Mouse (Mus musculus) thymus, postnatal 14 days (tissue): ENCODE measurements at regions not wholly inside any gene's neighbourhood (a gene's known extent, or its start where the extent isn't known, plus 50 kb on each side); places are given as distances from the start of the nearest gene placed in this dataset.
A peak's percentile ranks its signal among the peaks of the same experiment; 100 is the strongest.
"Not testable (repeated sequence)": the region's sequence is repeated elsewhere in the genome, so short reads cannot be mapped to it uniquely, and the experiment has no call there.

ENCODE experiments used
- DNase-seq: peaks from one replicate; pipeline ENCODE4 v3.0.0; 2021

DNA sequence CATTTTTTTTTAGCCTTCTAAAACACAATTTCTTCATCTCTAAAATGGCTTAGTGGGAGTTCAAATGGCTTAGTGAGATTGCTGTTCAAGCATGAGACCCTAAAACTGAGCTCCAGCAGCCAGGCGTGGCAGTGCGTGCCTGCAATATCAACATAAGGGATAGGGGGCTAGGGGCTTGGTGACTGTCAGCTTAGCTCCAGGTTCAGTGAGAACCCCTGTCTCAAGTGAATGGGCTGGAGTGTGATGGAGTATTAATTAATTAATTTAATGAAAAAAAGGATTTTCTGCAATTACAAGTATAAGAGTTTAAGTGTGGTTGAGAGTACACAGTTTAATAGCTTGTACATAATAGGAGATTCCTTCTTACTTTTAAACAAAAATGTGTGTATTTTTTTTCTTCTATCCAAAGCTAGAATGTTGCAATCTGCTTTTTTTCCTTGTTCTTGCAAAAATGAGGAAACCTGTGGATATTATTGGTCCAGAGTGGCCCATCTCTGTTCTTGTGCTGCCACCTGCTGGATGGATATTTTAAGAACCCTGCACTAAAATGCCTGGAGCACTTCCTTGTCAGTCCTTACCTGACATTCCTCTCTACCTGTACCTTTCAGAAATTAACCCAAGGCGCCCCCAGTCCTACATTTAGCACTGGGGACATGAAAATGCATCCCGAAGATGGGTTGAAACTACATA lies 54.0 kb upstream of the Usp47 start:
- peak; percentile 35 for DNase-seq

DNA sequence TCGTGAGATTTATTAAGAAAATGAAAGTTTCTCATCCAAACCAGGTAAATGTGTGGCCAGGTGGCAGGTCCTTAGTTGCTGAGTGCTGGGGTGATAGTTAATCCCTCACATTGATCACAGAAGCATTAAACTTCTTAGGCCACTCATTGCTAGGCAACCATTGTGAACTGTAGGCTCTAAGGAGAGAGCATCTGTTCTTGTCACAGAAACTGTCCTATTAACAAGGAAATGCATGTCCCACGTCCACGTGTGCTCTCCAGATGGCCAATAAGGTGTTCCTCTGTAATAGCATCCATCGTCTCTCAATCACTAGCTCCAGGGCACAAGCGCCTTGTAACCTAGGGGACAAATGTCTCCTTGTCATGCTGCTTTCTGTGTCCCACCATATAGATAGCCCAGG lies 55.0 kb upstream of the Usp47 start:
- DNase-seq: no peak

DNA sequence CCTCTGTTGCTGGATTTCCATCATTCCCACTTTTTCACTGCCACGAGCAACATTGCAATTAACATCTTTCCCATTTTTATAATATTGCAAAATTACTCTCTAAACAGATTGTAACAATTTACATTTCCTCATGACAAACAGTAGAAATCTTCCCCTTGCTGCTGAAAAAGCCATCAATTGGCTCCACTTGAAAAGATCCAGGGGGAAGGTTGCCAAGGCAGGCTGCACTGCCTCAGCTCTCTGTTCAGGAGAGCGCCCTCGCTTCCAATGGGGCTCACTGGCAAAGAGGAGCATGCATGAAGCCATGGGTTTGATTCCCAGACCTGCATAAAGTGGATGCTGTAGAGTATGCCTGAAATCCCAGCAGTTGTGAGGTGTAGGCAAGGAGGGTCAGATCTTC lies 56.6 kb upstream of the Usp47 start:
- no peak for DNase-seq

DNA sequence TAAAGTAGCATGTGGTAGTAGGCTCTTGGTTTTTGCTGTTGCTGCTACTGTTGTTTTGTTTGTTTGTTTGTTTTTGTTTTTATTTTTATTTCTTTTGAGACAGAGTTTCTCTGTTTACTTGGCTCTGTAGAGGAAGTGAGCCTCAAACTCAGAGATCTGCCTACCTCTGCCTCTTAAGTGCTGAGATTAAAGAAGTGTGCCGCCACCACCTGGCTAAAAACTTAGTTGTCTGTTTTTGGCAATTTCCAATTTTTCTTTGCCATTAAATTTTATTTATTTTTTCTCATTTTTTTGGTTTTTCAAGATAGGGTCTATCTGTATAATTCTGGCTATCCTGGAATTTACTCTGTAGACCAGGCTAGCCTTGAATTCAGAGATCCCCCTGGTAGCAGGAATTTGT lies 59.3 kb upstream of the Usp47 start:
- no peak for DNase-seq

DNA sequence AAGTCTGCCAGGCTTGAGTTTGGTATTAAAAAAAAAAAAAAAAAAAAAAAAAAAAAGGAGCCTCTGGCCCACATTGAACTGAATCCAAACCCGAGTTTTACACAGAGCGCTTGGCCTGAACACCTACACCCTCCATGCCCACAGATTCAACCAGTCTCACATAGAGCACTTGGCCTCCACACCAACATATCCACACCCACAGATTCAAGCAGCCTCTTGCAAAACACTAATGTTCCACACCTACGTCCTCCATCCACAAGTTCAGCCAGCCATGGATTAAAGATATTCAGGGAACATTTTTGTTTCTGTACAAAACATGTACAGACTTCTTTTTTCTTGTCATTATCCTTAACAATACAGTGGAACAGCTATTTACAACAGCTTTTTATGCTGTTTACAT lies 63.3 kb upstream of the Usp47 start:
- DNase-seq: no peak

DNA sequence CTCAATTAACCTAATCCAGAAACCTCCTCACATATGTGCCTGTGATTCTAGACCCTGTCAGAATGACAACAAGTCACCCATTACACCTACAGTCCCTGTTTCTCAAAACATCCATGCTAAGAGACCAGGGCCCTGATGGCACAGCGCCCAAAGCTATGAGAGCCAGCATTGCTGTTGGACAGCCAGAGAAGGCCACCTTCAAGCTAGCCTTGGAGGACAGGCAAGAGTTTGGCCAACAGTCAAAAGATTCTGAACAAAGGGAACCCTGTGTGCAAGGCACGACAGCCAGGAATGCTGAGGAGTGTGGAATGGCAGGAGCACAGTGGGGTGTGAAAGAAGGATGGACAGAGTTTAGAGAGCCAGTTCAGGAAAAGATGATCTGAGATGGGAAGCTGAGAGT lies 66.6 kb upstream of the Usp47 start:
- DNase-seq: no peak

DNA sequence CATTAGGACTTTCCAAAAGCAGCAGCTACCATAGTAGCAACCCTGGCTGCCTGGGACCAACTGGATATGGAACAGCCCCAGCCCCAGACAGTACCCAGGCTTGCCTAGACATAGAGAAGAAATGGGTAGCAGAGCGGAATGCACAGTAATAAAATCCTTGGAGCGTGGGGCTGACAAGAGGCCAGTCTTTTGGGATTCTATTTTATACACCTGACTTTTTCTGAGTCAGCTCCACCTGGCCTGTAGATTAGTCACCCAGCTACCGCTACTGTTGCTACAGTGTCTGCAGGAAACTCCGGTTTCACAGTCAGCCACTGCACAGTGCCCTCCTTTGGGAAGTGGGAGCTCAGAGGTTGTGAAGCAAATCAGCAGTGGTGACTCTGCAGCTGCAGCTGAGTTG lies 83.7 kb upstream of the Usp47 start:
- no peak for DNase-seq

DNA sequence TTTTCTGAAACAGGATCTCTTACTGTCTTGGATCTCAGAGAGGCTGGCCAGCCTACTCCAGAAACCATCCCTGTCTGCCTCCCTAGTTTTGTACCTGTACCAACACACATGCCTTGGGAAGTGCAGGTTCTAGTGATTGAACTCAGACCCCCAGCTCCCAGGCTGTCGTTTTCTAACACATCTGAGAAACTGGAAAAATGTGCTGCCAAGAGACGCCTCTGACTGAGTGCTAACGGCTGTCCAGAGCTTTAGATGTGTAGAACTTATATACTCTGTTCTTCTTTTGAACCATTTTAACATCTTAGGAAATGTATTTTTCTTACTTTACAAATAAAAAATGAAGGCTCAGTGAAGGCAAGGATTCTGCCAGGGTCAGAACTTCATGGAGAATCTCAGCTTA lies 85.8 kb upstream of the Usp47 start:
- no peak for DNase-seq

DNA sequence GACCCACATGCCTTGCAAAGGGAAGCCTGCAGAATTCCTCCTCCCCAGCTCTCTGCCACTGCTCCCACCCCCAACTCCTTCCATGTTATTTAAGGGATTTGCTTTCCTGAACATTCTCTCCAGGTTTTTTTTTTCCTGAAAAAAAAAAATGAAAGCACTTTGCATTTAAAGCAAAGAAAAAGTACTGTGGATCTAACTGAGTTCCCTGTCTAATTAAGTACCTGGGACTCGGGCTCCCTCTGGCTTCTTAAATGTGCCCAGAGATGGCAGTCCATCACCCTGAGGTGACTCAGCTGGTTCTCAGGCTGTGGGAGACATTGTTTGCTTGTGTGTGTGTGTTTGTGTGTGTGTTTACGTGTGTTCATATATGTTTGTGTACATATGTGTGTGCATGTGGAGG lies 86.2 kb upstream of the Usp47 start:
- no peak for DNase-seq

DNA sequence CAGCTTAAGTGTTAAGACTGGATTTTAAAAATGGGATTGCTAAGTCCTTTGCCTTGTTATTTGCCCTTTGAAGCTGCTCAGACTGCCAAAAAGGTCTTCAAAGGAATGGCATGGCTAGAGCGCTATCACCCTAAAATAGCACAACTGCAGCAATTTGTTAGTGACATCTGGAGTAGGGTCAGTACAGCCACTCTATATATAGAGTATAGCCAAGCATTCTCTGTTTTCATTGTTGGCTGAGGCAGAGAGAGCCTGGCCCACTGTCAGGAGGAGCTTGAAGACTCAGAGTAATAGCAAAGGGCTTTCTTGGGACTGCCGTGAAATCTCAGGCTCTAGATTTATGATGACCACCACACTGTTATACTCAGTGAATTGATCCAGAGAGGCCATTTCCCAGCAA lies 90.6 kb upstream of the Usp47 start:
- DNase-seq: no peak

DNA sequence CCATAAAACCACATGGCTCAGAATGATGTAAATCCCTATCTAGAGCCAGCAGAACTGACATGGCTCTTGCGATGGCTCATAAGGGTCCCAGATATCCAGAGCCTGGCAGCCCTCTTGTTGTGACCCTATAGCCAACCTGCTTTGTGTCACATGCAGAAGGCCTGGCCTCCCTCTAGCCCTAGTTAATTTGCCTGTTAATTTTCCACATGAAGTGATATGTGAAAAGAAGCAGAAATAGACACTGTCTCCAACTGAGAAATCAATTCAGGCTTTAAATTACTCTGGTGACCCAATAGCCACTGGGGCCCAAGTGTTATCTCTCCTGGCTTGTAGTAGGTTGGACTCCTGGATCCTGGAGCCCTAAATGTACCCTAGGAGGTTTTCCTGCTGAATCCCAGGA lies 103.3 kb upstream of the Usp47 start:
- DNase-seq: no peak

DNA sequence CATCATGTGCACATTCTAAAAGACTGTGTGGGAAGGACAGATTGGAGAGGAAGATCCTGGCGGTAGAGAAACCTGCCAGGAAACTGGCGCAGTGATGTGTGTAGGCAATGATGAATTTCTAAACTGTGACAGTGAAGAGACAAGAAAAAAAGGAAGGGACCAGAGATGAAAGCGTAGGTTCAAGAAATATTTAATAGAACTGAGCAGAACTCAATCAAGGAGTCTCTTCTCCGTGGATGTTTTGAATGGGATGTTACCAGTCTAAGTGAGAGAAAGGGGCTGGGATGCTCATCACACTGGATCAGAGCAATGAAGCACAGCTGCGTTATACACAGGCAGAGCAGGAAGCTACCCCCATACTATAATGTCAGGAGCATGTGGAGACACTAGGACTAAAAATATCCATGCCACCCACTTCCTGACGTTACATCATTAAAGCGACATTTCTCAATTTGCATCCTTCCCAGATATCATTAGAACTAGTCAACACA lies 119.5 kb upstream of the Usp47 start:
- no peak for DNase-seq

DNA sequence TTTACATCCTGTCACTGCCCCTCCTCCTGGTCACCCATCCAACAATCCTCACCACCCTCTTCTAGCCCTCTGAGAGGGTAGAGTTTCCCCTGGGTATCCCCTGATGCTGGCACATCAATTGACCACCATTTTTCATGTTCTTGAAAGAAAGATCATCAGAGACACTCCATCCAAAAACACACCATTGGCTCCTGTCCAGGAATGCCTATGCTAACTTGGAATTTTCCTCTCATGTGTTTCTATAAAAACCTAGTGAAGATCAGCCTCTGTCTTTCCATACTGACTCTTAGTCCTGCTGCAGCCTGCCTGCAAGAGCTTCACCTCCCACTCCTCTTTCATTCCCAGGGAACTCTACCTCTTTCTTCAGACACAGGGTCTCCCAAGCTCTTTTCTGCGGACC lies 117.2 kb upstream of the Galnt18 start:
- no peak for DNase-seq

DNA sequence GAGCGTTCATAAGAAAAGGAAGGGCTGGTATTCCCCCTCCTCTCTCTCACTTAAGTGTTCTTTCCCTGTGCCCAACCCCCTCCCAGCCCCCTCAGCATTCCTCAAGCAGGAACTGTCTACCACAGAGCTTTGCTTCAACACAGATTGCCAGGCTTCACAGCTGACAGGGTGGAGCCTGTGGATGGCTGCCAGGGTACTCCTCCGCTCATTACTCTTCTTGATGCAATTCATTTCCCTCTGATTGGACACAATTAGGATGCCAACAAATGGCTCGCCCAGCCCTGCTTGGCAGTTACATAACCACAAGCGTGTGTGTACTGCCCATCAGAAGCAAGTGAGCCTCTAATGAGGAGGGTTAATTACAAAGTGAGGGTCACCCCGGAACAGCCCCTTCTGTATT lies 116.5 kb upstream of the Galnt18 start:
- no peak for DNase-seq

DNA sequence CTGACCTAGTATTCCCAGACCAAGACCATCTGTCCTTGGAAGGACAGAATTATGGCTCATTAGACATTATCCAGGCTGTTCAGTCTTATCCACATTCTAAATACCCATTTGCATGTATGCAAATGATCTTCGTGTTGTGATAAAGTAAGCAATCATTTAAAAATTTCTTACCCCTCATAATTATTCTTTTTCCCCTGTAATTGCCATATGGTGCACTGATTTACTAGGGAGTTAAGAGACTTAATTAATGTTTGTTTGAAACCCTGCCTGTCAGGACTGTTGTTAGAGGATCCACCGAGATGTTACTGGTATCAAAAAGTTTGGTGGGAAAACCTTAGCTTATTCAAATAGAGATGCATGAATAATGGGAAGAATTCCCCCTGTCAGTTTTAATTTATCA lies 103.2 kb upstream of the Galnt18 start:
- no peak for DNase-seq

DNA sequence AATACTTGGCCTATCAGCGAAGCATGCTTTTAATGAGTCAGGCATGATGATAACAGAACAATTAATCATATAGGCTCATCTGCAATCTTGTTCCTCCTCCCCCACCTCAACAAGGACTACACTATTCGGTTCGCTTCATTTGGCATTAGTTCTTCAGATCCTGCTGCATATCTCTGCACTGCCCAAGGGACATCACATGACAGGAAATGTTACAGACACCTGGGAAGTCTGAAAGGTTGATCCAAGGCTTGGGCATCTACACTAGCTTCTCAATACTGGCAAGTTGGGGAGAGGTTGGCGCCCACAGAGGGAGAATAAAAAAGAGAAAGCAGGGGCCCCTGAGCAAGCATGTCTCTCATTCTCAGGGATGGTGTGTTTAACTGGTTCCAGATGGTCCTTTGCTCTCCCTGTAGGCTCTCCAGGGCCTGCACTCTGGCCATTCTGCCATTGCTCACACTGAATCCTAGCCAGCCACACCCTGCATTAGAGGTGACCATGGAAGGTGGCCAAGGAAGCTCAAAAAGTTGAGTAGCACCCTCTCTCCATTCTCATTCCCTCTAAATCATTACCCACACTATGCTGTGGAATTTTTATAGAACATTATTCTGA lies 100.4 kb upstream of the Galnt18 start:
- no peak for DNase-seq

DNA sequence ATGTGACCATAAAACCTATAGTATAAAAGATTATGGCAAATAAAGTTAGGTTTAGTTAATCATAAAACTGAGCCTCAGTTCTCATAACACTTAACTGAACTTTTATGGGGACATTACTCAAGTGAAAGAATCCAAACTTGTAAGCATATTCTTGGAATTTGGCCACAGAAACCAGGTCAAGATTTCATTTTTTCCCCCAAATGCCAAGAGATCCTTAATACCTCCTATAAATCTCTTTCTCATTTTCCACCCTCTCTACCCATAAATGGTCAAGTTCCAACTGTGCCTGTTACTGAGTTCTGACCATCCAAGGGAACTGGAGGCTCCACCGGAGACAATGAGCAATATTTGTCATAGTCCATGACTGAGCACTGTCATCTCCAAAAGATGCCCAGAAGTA lies 97.8 kb upstream of the Galnt18 start:
- DNase-seq: no peak

DNA sequence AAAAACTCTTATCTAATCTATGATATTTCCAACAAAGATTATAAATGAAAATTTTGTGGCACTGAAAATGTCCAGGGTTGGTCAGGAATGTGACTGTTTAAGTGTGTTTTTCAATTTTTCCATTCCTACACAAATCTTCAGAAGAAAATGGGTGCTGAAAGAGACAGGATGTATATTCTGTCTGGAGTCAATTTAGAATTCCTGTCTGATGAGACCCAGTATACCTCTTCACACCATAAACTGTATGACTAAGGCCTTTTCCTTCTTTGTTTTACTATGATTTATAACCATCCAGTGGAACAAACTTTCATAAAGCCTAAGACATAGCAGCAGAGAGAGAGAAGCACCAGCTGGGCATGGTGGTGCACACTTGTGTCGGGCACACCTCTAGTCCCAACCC lies 96.2 kb upstream of the Galnt18 start:
- no peak for DNase-seq

DNA sequence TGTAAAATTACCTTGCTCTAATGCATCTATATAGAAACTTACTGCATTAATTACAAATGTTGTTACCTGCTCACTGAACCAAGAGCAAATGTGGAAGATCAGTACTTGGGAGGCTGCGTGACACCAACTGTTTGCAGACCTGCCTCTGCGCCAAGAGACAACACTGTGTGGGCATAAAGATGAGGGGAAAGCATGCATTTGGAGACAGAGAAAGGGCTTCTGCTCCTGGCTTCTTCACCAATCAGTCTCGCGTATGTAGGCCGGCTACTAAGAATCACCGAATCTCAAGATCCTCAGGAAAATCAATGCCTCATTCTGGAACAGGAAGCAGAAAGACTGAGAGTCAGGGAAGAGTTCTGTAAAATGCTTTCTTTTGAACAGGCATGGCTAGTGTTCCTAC lies 89.6 kb upstream of the Galnt18 start:
- DNase-seq: no peak

DNA sequence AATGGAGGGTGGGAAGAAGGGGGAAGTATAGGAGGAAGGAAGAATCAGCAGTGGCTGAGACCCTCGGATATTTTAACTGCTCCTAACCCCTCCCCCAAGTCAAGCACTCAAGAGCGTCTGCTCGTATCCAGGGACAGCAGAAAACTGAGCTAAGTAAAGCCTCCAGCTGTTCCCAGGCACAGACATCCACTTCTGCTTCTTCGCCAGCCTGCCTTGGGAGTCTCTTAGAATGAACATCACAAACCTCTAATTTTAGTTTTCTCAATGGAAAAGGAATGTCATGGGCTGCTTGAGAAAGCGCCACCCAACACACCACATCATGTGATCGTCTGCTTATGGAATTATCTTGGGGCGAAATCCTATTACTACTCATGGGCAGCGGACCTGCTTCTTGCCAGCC lies 83.3 kb upstream of the Galnt18 start:
- DNase-seq: no peak

DNA sequence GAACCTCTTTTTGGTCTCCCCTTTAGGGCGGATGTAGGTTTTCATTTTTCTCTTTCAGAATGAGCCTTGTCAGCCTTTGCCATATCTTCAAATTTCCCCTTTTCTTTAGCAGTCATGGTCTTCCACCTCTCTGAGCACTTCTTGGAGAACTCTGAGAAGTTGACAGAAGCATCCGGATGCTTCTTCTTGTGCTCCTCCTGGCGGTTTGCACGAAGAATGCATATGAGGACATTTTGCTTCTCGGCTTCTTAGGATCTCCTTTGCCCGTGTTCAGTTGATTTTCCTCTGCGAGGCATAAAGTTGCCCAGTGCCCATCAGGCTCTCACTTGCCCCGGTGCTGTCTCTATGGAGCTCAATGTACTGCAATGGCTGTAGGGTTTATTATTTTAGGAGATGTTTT lies 78.5 kb upstream of the Galnt18 start:
- DNase-seq: not testable (repeated sequence)

DNA sequence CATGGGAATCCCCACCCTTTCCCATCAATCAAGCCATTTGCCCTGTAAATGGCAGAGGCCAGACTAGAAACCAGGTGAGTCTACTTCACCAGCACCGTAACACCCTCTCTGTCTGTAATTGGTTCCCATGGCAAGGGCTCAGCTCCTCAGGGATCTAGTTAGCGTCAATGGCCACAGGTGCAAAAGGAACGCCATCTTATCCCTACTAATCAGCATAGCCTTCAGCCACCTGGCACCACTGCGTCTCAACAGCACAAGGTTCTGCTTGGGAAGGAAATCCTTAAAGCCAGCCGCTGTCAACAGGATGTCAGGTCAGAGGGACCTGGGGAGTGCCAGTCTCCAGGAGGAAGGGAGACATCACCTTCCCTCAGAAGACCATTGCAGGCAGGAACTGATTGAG lies 77.2 kb upstream of the Galnt18 start:
- no peak for DNase-seq

DNA sequence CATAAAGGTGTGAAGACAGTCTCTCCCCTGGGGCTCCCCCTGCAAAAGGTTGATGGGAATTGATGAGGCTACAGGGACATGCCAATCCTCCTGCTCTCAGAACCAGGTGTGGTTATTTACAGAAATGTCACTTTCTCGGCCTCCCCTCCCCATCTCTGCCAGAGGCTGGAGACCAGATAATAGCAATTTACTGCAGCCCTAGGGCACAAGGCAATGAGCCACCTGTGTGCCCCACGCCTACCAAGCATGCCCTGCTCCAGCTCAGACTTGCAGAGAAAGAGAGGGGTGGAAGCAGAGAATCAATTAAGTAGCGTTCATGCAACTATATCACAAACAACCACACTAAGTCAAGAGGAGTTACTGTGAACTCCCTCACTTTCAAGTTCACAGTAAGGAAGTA lies 75.5 kb upstream of the Galnt18 start:
- no peak for DNase-seq

DNA sequence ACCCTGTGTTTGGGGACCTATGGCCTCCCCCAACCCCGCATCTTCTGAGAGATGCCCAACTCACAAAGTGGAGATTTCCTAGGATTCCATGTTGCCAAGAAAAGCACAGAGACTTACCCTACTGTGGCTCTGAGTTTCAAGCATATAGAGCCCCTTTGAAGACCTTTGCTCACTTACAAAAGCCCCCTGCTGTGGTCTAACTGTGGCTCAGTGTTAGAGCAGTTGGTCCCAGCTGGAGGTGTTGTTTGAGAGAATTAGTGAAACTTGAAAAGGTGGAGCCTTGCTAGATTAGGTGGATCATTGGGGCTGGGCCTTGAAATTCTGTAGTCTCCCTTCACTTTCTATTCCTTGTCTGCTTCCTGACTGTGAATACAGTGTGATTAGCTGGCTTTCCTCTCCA lies 66.6 kb upstream of the Galnt18 start:
- DNase-seq: no peak

DNA sequence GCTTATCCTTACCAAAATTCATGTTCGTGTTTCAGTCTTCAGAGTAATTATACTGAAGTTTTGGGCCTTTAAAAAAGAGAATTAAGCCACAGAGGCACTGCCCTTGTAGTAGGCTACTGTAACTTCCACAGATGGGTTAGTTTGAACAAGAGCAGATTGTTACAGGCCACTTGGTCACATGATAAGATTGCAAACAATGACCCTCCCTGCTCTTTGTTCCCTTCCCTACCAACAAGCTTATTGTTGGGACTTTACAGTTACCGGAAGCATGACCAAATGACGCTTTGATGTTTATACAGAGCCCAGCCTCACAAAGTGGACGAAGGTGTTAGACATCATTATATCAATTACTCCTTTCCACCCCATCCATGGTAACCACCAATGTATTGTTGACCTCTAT lies 63.9 kb upstream of the Galnt18 start:
- no peak for DNase-seq
